Mouse (Mus musculus) ES-E14 (cell line): Measurements from ENCODE around the gene Cdh22. TPM values are rescaled to one million over a fixed set of nuclear protein-coding genes. Genes with fewer than 3 reads are reported as not detected.

Experiments used
- DNase-seq: peaks from one replicate; pipeline ENCODE4 v3.0.0-alpha.2; 2013; ENCODE audit warnings: low read depth, low spot score
- H3K27ac ChIP-seq: 2 replicates; pipeline ENCODE4 v1.5.1; 2012; ENCODE audit warnings: low read depth, mild to moderate bottlenecking, low read length, moderate library complexity, mixed read lengths; ENCODE audit not compliant: poor library complexity, insufficient read depth, severe bottlenecking
- H3K36me3 ChIP-seq: 2 replicates; pipeline ENCODE4 v1.6.1; 2012; ENCODE audit warnings: mild to moderate bottlenecking, low read length, moderate library complexity, mixed read lengths; ENCODE audit not compliant: control insufficient read depth, poor library complexity, insufficient read depth, severe bottlenecking
- H3K4me1 ChIP-seq, 2 experiments: fragments of 150-350 bp in 1 of 2; sonication (generic) in 1 of 2; 2 replicates each; pipeline ENCODE4 v1.6.1; 2012; ENCODE audit warnings: low read length in 2 of 2, mild to moderate bottlenecking in 1 of 2, mixed read lengths in 1 of 2; ENCODE audit not compliant: control insufficient read depth in 2 of 2, insufficient read depth in 2 of 2, poor library complexity in 1 of 2
- H3K4me3 ChIP-seq, 2 experiments: fragments of 150-350 bp in 1 of 2; sonication (generic) in 1 of 2; 2 replicates each; pipeline ENCODE4 v1.5.1; 2012; ENCODE audit warnings: low read length in 2 of 2, low read depth in 1 of 2, mild to moderate bottlenecking in 1 of 2, mixed read lengths in 1 of 2; ENCODE audit not compliant: insufficient read depth in 1 of 2, poor library complexity in 1 of 2, severe bottlenecking in 1 of 2
- H3K9ac ChIP-seq: 2 replicates; pipeline ENCODE4 v1.6.1; 2012; ENCODE audit warnings: low read depth, mild to moderate bottlenecking, low read length, mixed read lengths; ENCODE audit not compliant: poor library complexity, insufficient read depth, severe bottlenecking
- H3K9me3 ChIP-seq: fragments of 150-350 bp; sonication (generic); 2 replicates; pipeline ENCODE4 v1.6.1; 2012; ENCODE audit warnings: low read depth, mild to moderate bottlenecking, low read length; ENCODE audit not compliant: control insufficient read depth, insufficient read depth
- CHD2 ChIP-seq: IDR thresholded peaks from 2 replicates; pipeline ENCODE4 v1.6.1; 2014; ENCODE audit warnings: mild to moderate bottlenecking, low read depth, low read length, inconsistent platforms
- HCFC1 ChIP-seq: IDR thresholded peaks from 2 replicates; pipeline ENCODE4 v1.6.1; 2012; ENCODE audit warnings: low read length, inconsistent platforms, borderline replicate concordance; ENCODE audit not compliant: insufficient read depth
- MAFK ChIP-seq: IDR thresholded peaks from 2 replicates; pipeline ENCODE4 v1.6.1; 2014; ENCODE audit warnings: mild to moderate bottlenecking, low read depth, low read length, inconsistent platforms; ENCODE audit not compliant: insufficient read depth
- ZC3H11A ChIP-seq: IDR thresholded peaks from 2 replicates; pipeline ENCODE4 v1.6.1; 2012; ENCODE audit warnings: low read depth, mild to moderate bottlenecking, inconsistent platforms, low read length, borderline replicate concordance
- ZNF384 ChIP-seq: IDR thresholded peaks from 2 replicates; pipeline ENCODE4 v1.6.1; 2012; ENCODE audit warnings: low read depth, low read length, inconsistent platforms
- in situ Hi-C, 2 experiments: fragments of 600-800 bp; cut with MboI; formaldehyde crosslinking; loops; one replicate each; pipeline ENCODE4 v1.15.1; 2025; ENCODE audit warnings: low sequenced_read_pairs in 2 of 2, inconsistent platforms in 1 of 2; ENCODE audit not compliant: unreplicated experiment in 2 of 2
- total RNA-seq: library from RNA; depleted of rRNA; stranded (reverse); fragments of 300-350 nt; gene quantifications from 2 replicates; pipeline ENCODE4 v1.2.3, GENCODE M21; 2012

The Cdh22 gene
- total RNA-seq, 1 experiment, result 0.13 TPM

GRCm38 (mm10) chr2:165246349-165246748, 11.7 kb upstream of the Cdh22 start:
- no peaks in the 10 kb centered on the region for H3K36me3 ChIP-seq
- H3K4me1 ChIP-seq, result peaks cover 0 to 4% of the 10 kb centered on the region in 2 experiments; a peak in 1 of 4 replicates
- in situ Hi-C loops, result no loop called here
- TF ChIP-seq CHD2, result no peak
- TF ChIP-seq MAFK, result no peak
- TF ChIP-seq ZC3H11A, result no peak
- TF ChIP-seq ZNF384, result no peak
- TF ChIP-seq HCFC1, result no peak
- no peak overlapping the region for H3K9ac ChIP-seq
- no peaks in the 10 kb centered on the region for H3K9me3 ChIP-seq
- DNase-seq, result no peak
- H3K27ac ChIP-seq, result no peak overlapping the region
- no peak overlapping the region for H3K4me3 ChIP-seq

GRCm38 (mm10) chr2:165243122-165243720, 8.6 kb upstream of the Cdh22 start:
- Histone ChIP-seq H3K4me3 (no peak overlapping the region), H3K27ac (no peak overlapping the region; the same call in 1 of the 2 replicates)
- in situ Hi-C loops, result no loop called here

GRCm38 (mm10) chr2:165242575-165242974, 7.9 kb upstream of the Cdh22 start:
- Histone ChIP-seq H3K36me3 (no peaks in the 10 kb centered on the region), H3K27ac (no peak overlapping the region), H3K4me3 (no peak overlapping the region), H3K9me3 (no peaks in the 10 kb centered on the region), H3K9ac (no peak overlapping the region), H3K4me1 (peaks cover 0 to 4% of the 10 kb centered on the region in 2 experiments; a peak in 1 of 4 replicates)
- in situ Hi-C loops, result no loop called here
- DNase-seq, result no peak
- TF ChIP-seq ZNF384 (no peak), HCFC1 (no peak), ZC3H11A (no peak), MAFK (no peak), CHD2 (no peak)

More at GRCm38 (mm10) chr2:165243122-165243720, 8.6 kb upstream of the Cdh22 start:
- Histone ChIP-seq H3K36me3 (no peaks in the 10 kb centered on the region), H3K9me3 (no peaks in the 10 kb centered on the region), H3K4me1 (peaks cover 0 to 4% of the 10 kb centered on the region in 2 experiments; a peak in 1 of 4 replicates), H3K9ac (no peak overlapping the region)
- TF ChIP-seq ZNF384 (no peak), MAFK (no peak), HCFC1 (no peak), CHD2 (no peak)
- DNase-seq, result no peak

GRCm38 (mm10) chr2:165241786-165242185, 7.1 kb upstream of the Cdh22 start:
- in situ Hi-C loops, result no loop called here
- no peaks in the 10 kb centered on the region for H3K36me3 ChIP-seq
- no peak overlapping the region for H3K9ac ChIP-seq
- TF ChIP-seq ZNF384 (no peak), MAFK (no peak), HCFC1 (no peak), CHD2 (no peak), ZC3H11A (no peak)
- peaks cover 0 to 3% of the 10 kb centered on the region in 2 experiments; a peak in 1 of 4 replicates for H3K4me1 ChIP-seq
- no peak for DNase-seq
- H3K27ac ChIP-seq, result no peak overlapping the region
- H3K9me3 ChIP-seq, result no peaks in the 10 kb centered on the region
- H3K4me3 ChIP-seq, result no peak overlapping the region

GRCm38 (mm10) chr2:165240371-165240770, 5.7 kb upstream of the Cdh22 start:
- no peak for DNase-seq
- Histone ChIP-seq H3K4me3 (no peak overlapping the region), H3K9ac (no peak overlapping the region), H3K4me1 (no peaks in the 10 kb centered on the region), H3K9me3 (no peaks in the 10 kb centered on the region), H3K27ac (no peak overlapping the region), H3K36me3 (no peaks in the 10 kb centered on the region)
- no peak for TF ChIP-seq CHD2
- TF ChIP-seq MAFK, result no peak
- TF ChIP-seq HCFC1, result no peak
- TF ChIP-seq ZNF384, result no peak
- no peak for TF ChIP-seq ZC3H11A
- in situ Hi-C loops, result no loop called here
